In genomic region chr16:42016791-42017643, GRCm38 (mm10) we compare ENCODE assay signal across 19 mouse cellular contexts.
DNase-seq lines count a peak whose midpoint lies in the region; ATAC-seq and TF ChIP-seq lines count a peak whose summit lies in the region.
"Had no signal": no experiment of that assay in that cellular context is flagged by ENCODE, and none has a peak within 500 bp of the region (broad histone marks: within the 10 kb centered on the region; RNA-seq: fewer than 3 reads in every experiment).

No protein-coding gene starts in this region.

- H3K4me2 ChIP-seq in hindbrain, postnatal 0 days (ENCODE audit: low read depth, low read length), result no peak overlapping the region
- no peak overlapping the region for H3K4me2 ChIP-seq in hindbrain, embryonic 12.5 days (replicated peaks)
- H3K4me2 ChIP-seq: liver, embryonic 11.5 days; neural tube, embryonic 15.5 days had no signal

- H3K36me3 ChIP-seq in hindbrain, postnatal 0 days (ENCODE audit: insufficient read depth, low read length), result no peaks in the 10 kb centered on the region
- H3K36me3 ChIP-seq in hindbrain, embryonic 12.5 days, result no peaks in the 10 kb centered on the region
- H3K36me3 ChIP-seq: neural tube, embryonic 15.5 days had no signal

- no peak for TF ChIP-seq POLR2A in brain, embryonic 14.5 days (IDR thresholded peaks at IDR 0.05; ENCODE audit: borderline replicate concordance, extremely low read depth, insufficient read depth, insufficient read length, poor library complexity, severe bottlenecking)

- H3K9ac ChIP-seq in hindbrain, postnatal 0 days (replicated peaks; ENCODE audit: low read length), result no peak overlapping the region
- no peak overlapping the region for H3K9ac ChIP-seq in hindbrain, embryonic 12.5 days
- H3K9ac ChIP-seq: neural tube, embryonic 15.5 days had no signal

- DNase-seq in hindbrain, postnatal 0 days (ENCODE audit: low spot score), result peak; percentile 20
- peak; percentile 67 for DNase-seq in brain, embryonic 14.5 days (ENCODE audit: low read depth)
- peak; percentile 97 for DNase-seq in cerebellum, adult 8-10 months
- peak; percentile 48 to 54 for DNase-seq in layer of hippocampus, adult 8-10 months (ENCODE audit: low spot score in 2 of 2)
- no peak for DNase-seq in ovary, postnatal 14 days (ENCODE audit: low spot score)
- DNase-seq in gastrocnemius, postnatal 25 days, result no peak
- no peak for DNase-seq in adrenal gland, adult (ENCODE audit: inconsistent age in 2 of 2, low spot score in 1 of 2)
- DNase-seq: embryo, embryonic 11 days; heart, postnatal 10 days; kidney, postnatal 25 days; right cerebral cortex, postnatal 14 days; thymus, adult 18-20 months had no signal

- 67% methylated on average over 9 of the region's 9 CpGs for WGBS in hindbrain, postnatal 0 days
- WGBS in hindbrain, embryonic 12.5 days, result 82% methylated on average over 9 of the region's 9 CpGs

- H3K4me1 ChIP-seq in hindbrain, postnatal 0 days (ENCODE audit: insufficient read depth, low read length), result no peaks in the 10 kb centered on the region
- no peaks in the 10 kb centered on the region for H3K4me1 ChIP-seq in hindbrain, embryonic 12.5 days
- H3K4me1 ChIP-seq: megakaryocyte, embryonic 14.5 days had no signal

- H3K27ac ChIP-seq in hindbrain, postnatal 0 days, result no peak overlapping the region
- no peak overlapping the region for H3K27ac ChIP-seq in hindbrain, embryonic 12.5 days
- H3K27ac ChIP-seq: neural tube, embryonic 15.5 days had no signal

- H3K27me3 ChIP-seq in hindbrain, postnatal 0 days (ENCODE audit: insufficient read depth, low read length), result no peaks in the 10 kb centered on the region
- no peaks in the 10 kb centered on the region for H3K27me3 ChIP-seq in hindbrain, embryonic 12.5 days
- H3K27me3 ChIP-seq: CH12.LX; megakaryocyte, embryonic 14.5 days; neural tube, embryonic 15.5 days had no signal

- peak; percentile 55; the same call in 1 of the 2 replicates for ATAC-seq in hindbrain, postnatal 0 days
- no peak for ATAC-seq in hindbrain, embryonic 12.5 days (ENCODE audit: low FRiP score)
- ATAC-seq: intestine, embryonic 16.5 days; lung, postnatal 0 days had no signal

- TF ChIP-seq CTCF in hindbrain, postnatal 0 days (IDR thresholded peaks at IDR 0.05; ENCODE audit: low read depth), result no peak
- no peak for TF ChIP-seq CTCF in brain, embryonic 14.5 days (IDR thresholded peaks at IDR 0.05; ENCODE audit: borderline replicate concordance, extremely low read depth, insufficient read depth, insufficient read length)

- no peak overlapping the region for H3K4me3 ChIP-seq in hindbrain, postnatal 0 days (ENCODE audit: low read length)
- no peak overlapping the region for H3K4me3 ChIP-seq in hindbrain, embryonic 12.5 days
- H3K4me3 ChIP-seq: megakaryocyte, embryonic 14.5 days; neural tube, embryonic 15.5 days had no signal

- no peaks in the 10 kb centered on the region for H3K9me3 ChIP-seq in hindbrain, postnatal 0 days (ENCODE audit: low read length)
- no peaks in the 10 kb centered on the region for H3K9me3 ChIP-seq in hindbrain, embryonic 12.5 days (replicated peaks)
- H3K9me3 ChIP-seq: neural tube, embryonic 15.5 days had no signal

Comparison
In these comparisons a context has a peak if more than half of its experiments do, and no peak if none do; other contexts are left out.
1. DNase-seq: peak in hindbrain, postnatal 0 days (single experiment), brain, embryonic 14.5 days (single experiment), cerebellum, adult 8-10 months (single experiment) and layer of hippocampus, adult 8-10 months (2 of 2); none in ovary, postnatal 14 days (single experiment), gastrocnemius, postnatal 25 days (single experiment) and adrenal gland, adult (0 of 2).